Mouse (Mus musculus): ENCODE data around the gene Sept1. TPM values are rescaled to one million over a fixed set of nuclear protein-coding genes. Genes with fewer than 3 reads are reported as not detected.

Gene Sept1
- 2.9 and 5.8 TPM in 2 replicates for polyA plus RNA-seq (2012; ENCODE audit: insufficient read depth, insufficient read length, missing spikeins)

- TF ChIP-seq POLR2A (IDR thresholded peaks at IDR 0.05; ENCODE audit: borderline replicate concordance, low read depth, low read length) (no peak), CTCF (IDR thresholded peaks at IDR 0.05; ENCODE audit: low read depth, low read length) (no peak)
- Histone ChIP-seq H3K27ac (ENCODE audit: insufficient read depth, low read depth, low read length) (peak within 1 kb of the TSS; percentile 86), H3K4me1 (ENCODE audit: control insufficient read depth, insufficient read depth, low read length) (peaks cover 25% of the 10 kb centered on the region), H3K4me3 (ENCODE audit: insufficient read depth, low read length) (peak within 1 kb of the TSS; percentile 87)
Observed at GRCm38 (mm10) chr7:127232622-127233367, at the start of gene Sept1, which contains the start of gene Zfp553. Gene Sept1 (minus strand): TSS chr7:127233130. Gene Zfp553 (plus strand): TSS chr7:127233061.

- no peak for TF ChIP-seq POLR2A (IDR thresholded peaks at IDR 0.05; ENCODE audit: borderline replicate concordance, low read depth, low read length)
- TF ChIP-seq CTCF (IDR thresholded peaks at IDR 0.05; ENCODE audit: low read depth, low read length), result no peak
- Histone ChIP-seq H3K27ac (ENCODE audit: insufficient read depth, low read depth, low read length) (no peak overlapping the region), H3K4me1 (ENCODE audit: control insufficient read depth, insufficient read depth, low read length) (peaks cover 3% of the 10 kb centered on the region), H3K4me3 (ENCODE audit: insufficient read depth, low read length) (no peak overlapping the region)
Observed at GRCm38 (mm10) chr7:127282190-127282589, 49.3 kb upstream of the Sept1 start.

GRCm38 (mm10) chr7:127281114-127281513 lies 48.2 kb upstream of the Sept1 start:
- Histone ChIP-seq H3K4me1 (ENCODE audit: control insufficient read depth, insufficient read depth, low read length) (peaks cover 3% of the 10 kb centered on the region), H3K27ac (ENCODE audit: insufficient read depth, low read depth, low read length) (no peak overlapping the region), H3K4me3 (ENCODE audit: insufficient read depth, low read length) (no peak overlapping the region)
- TF ChIP-seq CTCF (IDR thresholded peaks at IDR 0.05; ENCODE audit: low read depth, low read length) (no peak), POLR2A (IDR thresholded peaks at IDR 0.05; ENCODE audit: borderline replicate concordance, low read depth, low read length) (no peak)

- Histone ChIP-seq H3K4me1 (ENCODE audit: control insufficient read depth, insufficient read depth, low read length) (peaks cover 3% of the 10 kb centered on the region), H3K4me3 (ENCODE audit: insufficient read depth, low read length) (no peak overlapping the region), H3K27ac (ENCODE audit: insufficient read depth, low read depth, low read length) (no peak overlapping the region)
- TF ChIP-seq CTCF (IDR thresholded peaks at IDR 0.05; ENCODE audit: low read depth, low read length), result no peak
- TF ChIP-seq POLR2A (IDR thresholded peaks at IDR 0.05; ENCODE audit: borderline replicate concordance, low read depth, low read length), result no peak
Observed at GRCm38 (mm10) chr7:127280092-127280491, 47.2 kb upstream of the Sept1 start.

- H3K4me3 ChIP-seq (ENCODE audit: insufficient read depth, low read length), result no peak overlapping the region
- peaks cover 5% of the 10 kb centered on the region for H3K4me1 ChIP-seq (ENCODE audit: control insufficient read depth, insufficient read depth, low read length)
Observed at GRCm38 (mm10) chr7:127278311-127278710, 45.4 kb upstream of the Sept1 start.

GRCm38 (mm10) chr7:127276519-127276961 lies 43.6 kb upstream of the Sept1 start:
- Histone ChIP-seq H3K4me3 (ENCODE audit: insufficient read depth, low read length) (no peak overlapping the region), H3K27ac (ENCODE audit: insufficient read depth, low read depth, low read length) (no peak overlapping the region), H3K4me1 (ENCODE audit: control insufficient read depth, insufficient read depth, low read length) (peaks cover 17% of the 10 kb centered on the region)
- TF ChIP-seq POLR2A (IDR thresholded peaks at IDR 0.05; ENCODE audit: borderline replicate concordance, low read depth, low read length), result no peak
- no peak for TF ChIP-seq CTCF (IDR thresholded peaks at IDR 0.05; ENCODE audit: low read depth, low read length)

More at GRCm38 (mm10) chr7:127278311-127278710, 45.4 kb upstream of the Sept1 start:
- no peak overlapping the region for H3K27ac ChIP-seq (ENCODE audit: insufficient read depth, low read depth, low read length)
- TF ChIP-seq CTCF (IDR thresholded peaks at IDR 0.05; ENCODE audit: low read depth, low read length) (peak; percentile 56), POLR2A (IDR thresholded peaks at IDR 0.05; ENCODE audit: borderline replicate concordance, low read depth, low read length) (no peak)

- TF ChIP-seq CTCF (IDR thresholded peaks at IDR 0.05; ENCODE audit: low read depth, low read length), result no peak
- no peak for TF ChIP-seq POLR2A (IDR thresholded peaks at IDR 0.05; ENCODE audit: borderline replicate concordance, low read depth, low read length)
- Histone ChIP-seq H3K4me3 (ENCODE audit: insufficient read depth, low read length) (peak within 1 kb of the TSS; percentile 77), H3K27ac (ENCODE audit: insufficient read depth, low read depth, low read length) (peak within 1 kb of the TSS; percentile 67), H3K4me1 (ENCODE audit: control insufficient read depth, insufficient read depth, low read length) (peaks cover 38% of the 10 kb centered on the region)
Observed at GRCm38 (mm10) chr7:127273925-127274789, 41.2 kb upstream of the Sept1 start, which contains the start of gene Sephs2. Gene Sephs2 (minus strand): TSS chr7:127274055.

GRCm38 (mm10) chr7:127273118-127273923 lies 40.4 kb upstream of the Sept1 start:
- no peak for TF ChIP-seq POLR2A (IDR thresholded peaks at IDR 0.05; ENCODE audit: borderline replicate concordance, low read depth, low read length)
- TF ChIP-seq CTCF (IDR thresholded peaks at IDR 0.05; ENCODE audit: low read depth, low read length), result no peak
- Histone ChIP-seq H3K4me1 (ENCODE audit: control insufficient read depth, insufficient read depth, low read length) (peaks cover 38% of the 10 kb centered on the region), H3K4me3 (ENCODE audit: insufficient read depth, low read length) (peak overlapping the region; percentile 77), H3K27ac (ENCODE audit: insufficient read depth, low read depth, low read length) (peak overlapping the region; percentile 67)

- Histone ChIP-seq H3K27ac (ENCODE audit: insufficient read depth, low read depth, low read length) (no peak overlapping the region), H3K4me3 (ENCODE audit: insufficient read depth, low read length) (peak overlapping the region; percentile 77), H3K4me1 (ENCODE audit: control insufficient read depth, insufficient read depth, low read length) (peaks cover 38% of the 10 kb centered on the region)
- TF ChIP-seq CTCF (IDR thresholded peaks at IDR 0.05; ENCODE audit: low read depth, low read length) (no peak), POLR2A (IDR thresholded peaks at IDR 0.05; ENCODE audit: borderline replicate concordance, low read depth, low read length) (no peak)
Observed at GRCm38 (mm10) chr7:127272566-127272965, 39.6 kb upstream of the Sept1 start.

Data from bone marrow macrophage, adult 2 months (primary cell).